Mouse (Mus musculus) stomach, postnatal 0 days (tissue): ENCODE data around the gene Klk4. TPM values are rescaled to one million over a fixed set of nuclear protein-coding genes. Genes with fewer than 3 reads are reported as not detected.

Source experiments
- ATAC-seq: fragments of 200-750 bp; cut with Nextera tagmentation; 2 replicates; pipeline ENCODE4 v1.8.0; 2017; ENCODE audit not compliant: low FRiP score, low TSS enrichment
- DNase-seq: peaks from one replicate; pipeline ENCODE4 v3.0.0-alpha.2; 2016; ENCODE audit warnings: low spot score
- H3K27ac ChIP-seq: fragments of 300-500 bp; sonication (generic); replicated peaks from 2 replicates; pipeline ENCODE4 v1.5.1; 2014; ENCODE audit warnings: mild to moderate bottlenecking, control low read depth
- H3K27me3 ChIP-seq: fragments of 300-500 bp; sonication (generic); 2 replicates; pipeline ENCODE4 v1.6.1; 2014; ENCODE audit warnings: low read length; ENCODE audit not compliant: control insufficient read depth, insufficient read depth
- H3K36me3 ChIP-seq: fragments of 300-500 bp; sonication (generic); 2 replicates; pipeline ENCODE4 v1.6.1; 2014; ENCODE audit warnings: low read length, mixed read lengths; ENCODE audit not compliant: control insufficient read depth, insufficient read depth
- H3K4me1 ChIP-seq: fragments of 300-500 bp; sonication (generic); replicated peaks from 2 replicates; pipeline ENCODE4 v1.6.1; 2014; ENCODE audit warnings: antibody characterized with exemption; ENCODE audit not compliant: control insufficient read depth, insufficient read depth
- H3K4me2 ChIP-seq: fragments of 300-500 bp; sonication (generic); replicated peaks from 2 replicates; pipeline ENCODE4 v1.6.1; 2014; ENCODE audit warnings: low read depth, mild to moderate bottlenecking, control low read depth, moderate library complexity
- H3K4me3 ChIP-seq: fragments of 300-500 bp; sonication (generic); 2 replicates; pipeline ENCODE4 v1.5.1; 2014; ENCODE audit warnings: low read depth, low read length, control low read depth
- H3K9ac ChIP-seq: fragments of 300-500 bp; sonication (generic); 2 replicates; pipeline ENCODE4 v1.6.1; 2014; ENCODE audit warnings: mild to moderate bottlenecking, low read length, control low read depth, mixed read lengths
- H3K9me3 ChIP-seq: fragments of 300-500 bp; sonication (generic); 2 replicates; pipeline ENCODE4 v1.6.1; 2016; ENCODE audit warnings: low read length; ENCODE audit not compliant: control insufficient read depth
- CTCF ChIP-seq: IDR thresholded peaks from 2 replicates; pipeline ENCODE4 v1.5.1; 2016; ENCODE audit warnings: antibody characterized with exemption, low read depth, mild to moderate bottlenecking, moderate library complexity
- EP300 ChIP-seq: optimal IDR thresholded peaks from 2 replicates; pipeline ENCODE3; 2016; ENCODE audit warnings: antibody characterized with exemption
- WGBS: fragments of 180-500 bp; shearing (Covaris S2); extraction: QIAGEN DNeasy Blood & Tissue Kit; methylation state at CpG from one replicate; pipeline ENCODE4 v1.1.7; 2014; 5-methylcytosine and 5-hydroxymethylcytosine counted together
- polyA plus RNA-seq: library from polyadenylated mRNA; unstranded; fragments of >200 nt; fragmentation: Nextera tagmentation; extraction: Ambion mirVana; gene quantifications from 2 replicates; pipeline ENCODE4 v1.2.1, GENCODE M21; 2015

The Klk4 gene
- polyA plus RNA-seq, 1 experiment from 2014 or later, result not detected

DNA sequence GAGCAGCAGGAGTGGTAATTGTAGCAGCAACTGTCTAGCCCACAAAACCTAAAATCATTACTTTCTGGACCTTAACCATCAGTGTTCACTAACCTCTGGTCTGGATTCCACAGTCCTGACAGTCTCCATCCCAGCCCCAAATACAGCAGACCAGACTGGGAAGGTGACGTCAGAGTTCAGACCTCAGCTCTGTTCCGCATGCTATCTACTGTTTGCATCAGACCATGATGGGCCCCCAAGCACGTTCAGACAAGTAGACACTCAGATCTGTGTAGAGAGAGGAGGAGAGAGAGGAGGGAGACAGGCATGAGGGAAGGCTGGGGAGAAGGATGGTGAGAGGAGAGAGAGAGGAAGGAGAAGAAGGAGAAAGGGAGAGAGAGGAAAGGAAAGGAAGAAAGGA, 10.8 kb downstream of the Klk4 start:
- H3K36me3 ChIP-seq, result no peaks in the 10 kb centered on the region
- H3K4me2 ChIP-seq, result no peak overlapping the region
- TF ChIP-seq CTCF (no peak), EP300 (no peak)
- H3K9me3 ChIP-seq, result no peaks in the 10 kb centered on the region
- no peak overlapping the region for H3K4me3 ChIP-seq
- H3K4me1 ChIP-seq, result no peaks in the 10 kb centered on the region
- ATAC-seq, result no peak
- no peak overlapping the region for H3K27ac ChIP-seq
- no peak for DNase-seq
- WGBS, result 25% methylated on average over 3 of the region's 3 CpGs
- H3K27me3 ChIP-seq, result no peaks in the 10 kb centered on the region
- H3K9ac ChIP-seq, result no peak overlapping the region

DNA sequence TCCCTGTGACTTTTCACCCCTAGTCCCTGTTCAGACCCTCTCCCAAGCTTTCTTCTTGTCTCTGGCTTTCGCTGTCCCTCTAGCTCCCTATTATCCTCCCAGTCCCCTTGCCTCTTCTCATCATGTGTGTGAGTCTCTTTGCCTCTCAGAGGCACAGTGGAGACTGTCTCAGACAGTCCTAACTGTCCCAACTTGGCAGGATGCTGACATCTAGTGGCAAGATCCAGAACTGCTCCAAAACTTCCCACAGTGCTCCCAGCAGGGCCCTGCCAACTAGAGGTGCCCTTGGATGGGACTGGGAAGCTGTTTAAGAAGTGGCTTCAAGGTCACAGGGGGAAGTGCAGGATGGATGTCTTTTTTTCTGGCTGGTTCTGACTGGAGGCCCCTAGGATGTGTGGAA, 13.9 kb downstream of the Klk4 start:
- Histone ChIP-seq H3K27ac (no peak overlapping the region), H3K27me3 (no peaks in the 10 kb centered on the region), H3K4me1 (no peaks in the 10 kb centered on the region), H3K9me3 (no peaks in the 10 kb centered on the region), H3K4me2 (no peak overlapping the region), H3K9ac (no peak overlapping the region), H3K36me3 (no peaks in the 10 kb centered on the region), H3K4me3 (no peak overlapping the region)
- WGBS, result 24% methylated on average over 1 of the region's 1 CpGs
- TF ChIP-seq EP300, result no peak
- TF ChIP-seq CTCF, result peak; percentile 98
- ATAC-seq (peak; percentile 93), DNase-seq (peak; percentile 86)

DNA sequence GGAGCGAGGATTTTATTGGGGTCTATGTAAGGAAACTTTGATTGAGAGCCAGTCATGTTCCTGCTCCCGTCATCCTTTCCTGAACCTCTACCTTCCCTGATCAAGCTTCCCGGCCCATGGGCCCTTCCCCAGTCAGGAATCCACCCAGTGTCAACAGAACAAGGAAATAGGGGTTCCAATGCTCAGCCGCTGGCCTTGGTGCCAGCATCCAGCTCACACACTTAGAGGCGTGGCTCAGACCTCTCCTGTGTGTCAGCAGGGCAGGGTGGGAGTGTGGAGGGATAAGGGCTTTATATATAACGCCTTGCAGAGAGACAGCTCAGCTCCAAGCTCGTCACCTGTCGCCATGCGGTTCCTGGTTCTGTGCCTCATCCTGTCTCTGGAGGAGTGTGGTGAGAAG, 33.9 kb downstream of the Klk4 start:
- 42% methylated on average over 9 of the region's 9 CpGs for WGBS
- H3K27ac ChIP-seq, result no peak overlapping the region
- ATAC-seq (peak; percentile 88), DNase-seq (peak; percentile 73)
- H3K9ac ChIP-seq, result no peak overlapping the region
- H3K36me3 ChIP-seq, result no peaks in the 10 kb centered on the region
- no peaks in the 10 kb centered on the region for H3K9me3 ChIP-seq
- no peak overlapping the region for H3K4me2 ChIP-seq
- no peaks in the 10 kb centered on the region for H3K4me1 ChIP-seq
- TF ChIP-seq CTCF (no peak), EP300 (no peak)
- H3K4me3 ChIP-seq, result no peak overlapping the region
- H3K27me3 ChIP-seq, result no peaks in the 10 kb centered on the region

DNA sequence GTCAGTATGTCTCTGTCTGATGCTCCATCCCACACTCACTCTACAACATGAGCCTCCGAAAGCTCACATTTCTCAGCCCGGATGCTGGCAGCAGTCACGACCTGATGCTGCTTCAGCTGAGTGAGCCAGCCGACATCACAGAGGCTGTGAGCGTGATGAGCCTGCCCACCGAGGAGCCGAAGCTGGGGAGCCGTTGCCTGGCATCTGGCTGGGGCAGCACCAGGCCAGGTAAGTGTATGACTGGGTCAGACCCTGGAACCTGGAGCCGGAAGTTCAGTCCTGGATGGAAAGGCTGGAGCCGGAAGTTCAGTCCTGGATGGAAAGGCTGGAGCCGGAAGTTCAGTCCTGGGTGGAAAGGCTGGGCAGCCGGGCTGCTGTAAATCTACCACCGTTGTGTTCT, 37.5 kb downstream of the Klk4 start:
- no peaks in the 10 kb centered on the region for H3K4me1 ChIP-seq
- H3K27ac ChIP-seq, result no peak overlapping the region
- no peaks in the 10 kb centered on the region for H3K27me3 ChIP-seq
- no peak overlapping the region for H3K4me2 ChIP-seq
- TF ChIP-seq EP300, result no peak
- no peak for TF ChIP-seq CTCF
- WGBS, result 78% methylated on average over 13 of the region's 13 CpGs
- DNase-seq, result no peak
- no peaks in the 10 kb centered on the region for H3K36me3 ChIP-seq
- no peak overlapping the region for H3K4me3 ChIP-seq
- no peak for ATAC-seq
- no peak overlapping the region for H3K9ac ChIP-seq
- no peaks in the 10 kb centered on the region for H3K9me3 ChIP-seq

DNA sequence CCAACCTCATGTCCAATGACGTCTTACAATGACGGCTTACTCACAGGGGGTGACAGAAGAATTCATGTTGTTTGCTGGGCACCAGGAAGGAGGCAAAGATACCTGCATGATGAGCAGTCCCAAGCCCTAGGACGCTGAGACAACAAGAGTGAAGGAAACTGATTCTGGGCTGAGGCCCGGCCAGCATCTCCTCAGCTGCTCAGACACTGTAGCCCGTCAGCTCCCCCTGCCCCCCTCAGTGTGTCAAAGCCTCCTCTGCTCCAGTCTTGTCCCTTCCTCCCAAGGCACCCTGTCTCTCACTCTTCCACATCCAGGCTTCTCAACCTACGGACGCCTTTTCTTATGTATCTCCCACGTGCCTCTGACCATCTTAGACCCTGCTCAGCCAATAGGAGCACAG, 37.9 kb downstream of the Klk4 start:
- Histone ChIP-seq H3K9ac (no peak overlapping the region), H3K27me3 (no peaks in the 10 kb centered on the region), H3K4me2 (no peak overlapping the region), H3K27ac (no peak overlapping the region), H3K4me3 (no peak overlapping the region), H3K4me1 (no peaks in the 10 kb centered on the region), H3K36me3 (no peaks in the 10 kb centered on the region), H3K9me3 (no peaks in the 10 kb centered on the region)
- DNase-seq (no peak), ATAC-seq (no peak)
- WGBS, result 64% methylated on average over 8 of the region's 8 CpGs
- TF ChIP-seq CTCF (no peak), EP300 (no peak)

DNA sequence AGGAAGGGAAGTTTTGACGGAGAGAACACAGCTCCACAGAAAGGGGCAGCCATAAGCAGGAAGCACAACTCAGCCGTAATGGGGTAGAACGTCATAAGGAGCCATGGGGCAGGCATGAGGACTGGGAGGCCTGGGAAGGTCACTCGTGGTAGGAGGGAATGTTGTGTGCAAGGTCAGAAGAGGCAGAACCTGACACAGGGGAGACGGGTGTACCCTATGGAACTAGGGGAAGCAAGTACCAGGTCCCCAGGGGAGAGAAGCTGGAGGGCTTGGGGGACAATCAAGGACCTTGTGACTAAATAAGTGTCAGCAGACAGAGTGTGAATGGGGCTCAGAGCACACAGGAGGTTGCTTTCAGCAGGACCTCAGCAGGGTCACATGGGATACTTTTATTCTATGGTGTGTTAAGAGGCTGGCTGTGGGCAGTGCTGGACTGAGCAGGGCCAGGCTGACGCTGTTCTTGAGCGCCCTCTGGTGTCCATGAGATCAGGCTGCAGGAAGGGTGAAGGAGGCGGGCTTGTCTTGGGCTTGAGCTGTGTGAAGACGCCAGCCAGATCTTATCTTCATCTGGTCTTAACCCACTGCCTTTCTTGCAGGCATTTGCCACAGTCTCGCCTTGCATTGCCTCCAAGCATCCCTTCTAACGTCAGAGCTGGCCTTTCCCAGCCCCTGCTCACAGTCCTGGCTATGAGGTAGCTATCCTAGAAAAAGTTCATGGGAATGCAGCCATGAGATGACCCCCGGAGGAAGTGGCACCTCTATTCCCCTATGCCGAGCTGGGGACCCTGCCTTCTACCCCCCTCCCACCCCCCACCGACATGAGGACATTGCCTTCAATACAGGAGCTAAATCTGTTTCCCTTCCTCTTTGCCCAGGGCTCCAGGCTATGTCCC, 38.8 kb downstream of the Klk4 start:
- TF ChIP-seq EP300 (no peak), CTCF (peak; percentile 92)
- no peak overlapping the region for H3K9ac ChIP-seq
- DNase-seq, result peak; percentile 75
- 24% methylated on average over 14 of the region's 14 CpGs for WGBS
- peak; percentile 82 for ATAC-seq
- H3K4me3 ChIP-seq, result no peak overlapping the region
- H3K9me3 ChIP-seq, result no peaks in the 10 kb centered on the region
- H3K27me3 ChIP-seq, result no peaks in the 10 kb centered on the region
- no peaks in the 10 kb centered on the region for H3K36me3 ChIP-seq
- no peak overlapping the region for H3K4me2 ChIP-seq
- no peaks in the 10 kb centered on the region for H3K4me1 ChIP-seq
- no peak overlapping the region for H3K27ac ChIP-seq
